Mouse (Mus musculus) v-Abl transformed pro-B cells (cell line): ENCODE data around the gene Olfr1223.
"Not testable (repeated sequence)": the region's sequence is repeated elsewhere in the genome, so short reads cannot be mapped to it uniquely, and the experiment has no call there.

Experiments
- in situ Hi-C, 2 experiments: fragments of 400-800 bp; cut with MboI; formaldehyde crosslinking; loops; one replicate each; pipeline ENCODE4 v1.15.1; 2025; ENCODE audit not compliant: unreplicated experiment in 2 of 2

Gene Olfr1223

DNA sequence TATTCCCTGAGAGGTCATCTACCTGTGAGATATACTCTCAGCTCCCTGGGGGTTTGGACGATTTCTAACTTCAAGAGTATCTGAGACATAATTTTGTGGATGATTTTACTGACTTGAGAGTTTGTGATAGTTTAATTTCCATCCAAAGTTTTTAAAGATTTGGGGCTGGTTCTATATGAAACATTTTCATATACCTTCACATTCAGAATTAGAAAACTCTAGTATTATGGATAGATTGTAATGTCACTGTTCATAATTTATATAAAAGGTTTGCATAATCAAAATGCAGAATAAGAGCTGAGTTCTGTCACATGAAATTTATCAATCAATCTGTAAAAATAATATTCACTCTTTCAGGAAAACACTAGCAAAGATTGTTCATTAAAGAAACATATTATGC is at the start of gene Olfr1223:
Gene Olfr1223 (minus strand): TSS at position 101 of the 400 bp plus-strand sequence.
- in situ Hi-C loops: no loop called here

DNA sequence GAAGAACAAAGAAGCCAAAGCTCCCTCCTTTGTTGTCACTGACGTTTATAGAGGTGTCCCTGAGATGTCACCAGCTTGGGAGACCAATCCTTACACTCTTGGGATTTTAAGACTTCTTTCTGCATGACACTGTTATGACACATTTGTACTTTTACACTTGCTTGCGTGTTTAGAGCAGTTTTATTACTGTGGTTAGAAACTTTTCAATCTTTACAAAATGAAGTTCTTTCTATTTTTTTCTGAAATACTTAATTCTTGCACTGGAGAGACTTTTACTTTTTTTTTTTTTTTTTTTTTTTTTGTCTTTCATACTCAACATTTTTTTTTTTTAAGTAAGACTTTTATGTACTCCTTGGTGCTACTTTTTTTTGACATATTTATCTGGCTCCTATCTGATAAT is 48.6 kb upstream of the Olfr1223 start, which contains the start of gene Olfr1226:
Gene Olfr1226 (minus strand): TSS at position 101 of the 400 bp plus-strand sequence.
- in situ Hi-C loops: no loop called here

DNA sequence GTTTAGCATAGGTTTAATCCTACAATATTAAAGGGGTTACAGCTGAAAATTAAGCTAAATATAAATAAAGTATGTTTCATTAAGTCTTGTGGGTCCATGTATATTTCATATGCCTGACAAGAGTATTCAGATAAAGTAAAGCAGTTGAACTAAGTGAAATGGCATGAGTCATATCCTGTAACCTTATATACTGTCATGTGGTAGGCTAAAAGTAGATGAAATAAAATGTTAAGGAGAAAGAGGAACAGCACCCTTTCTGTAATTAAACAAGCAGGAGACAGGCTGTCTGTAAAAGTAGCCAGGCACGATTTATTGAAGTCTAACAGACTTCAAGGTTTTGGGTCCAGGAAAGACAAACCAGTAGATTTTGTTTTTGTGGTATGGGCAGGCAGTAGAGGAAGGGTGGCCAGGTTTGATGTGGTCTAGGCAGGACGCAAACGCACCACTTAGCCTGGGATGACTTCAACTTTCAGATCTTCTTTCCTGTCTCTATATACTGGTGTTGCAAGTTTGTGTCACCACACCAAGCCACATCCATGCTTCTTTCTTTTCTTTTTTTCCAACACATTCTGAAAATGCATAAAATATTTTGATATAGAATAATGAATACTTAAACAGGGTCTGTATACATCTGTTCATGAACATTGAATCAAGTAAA is 45.1 kb upstream of the Olfr1223 start:
- in situ Hi-C loops: no loop called here

DNA sequence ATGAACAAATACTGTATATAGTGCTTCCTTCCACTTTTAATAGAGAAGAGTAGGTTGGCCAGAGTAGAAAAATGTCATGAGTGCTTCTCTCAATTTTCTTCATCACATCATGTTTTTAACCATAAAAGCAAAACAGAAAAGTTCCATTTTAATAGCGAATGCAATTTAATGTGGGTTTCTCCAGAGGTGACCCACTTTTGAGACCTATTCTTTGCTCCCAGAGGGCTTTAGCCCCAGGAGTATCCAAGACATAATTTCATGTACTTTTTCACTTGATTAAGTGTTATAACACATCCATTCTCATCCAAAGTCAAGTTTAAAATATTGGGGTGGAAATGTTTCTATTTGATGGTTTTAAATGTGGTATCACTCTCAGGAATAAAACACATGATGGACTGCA is 23.2 kb upstream of the Olfr1223 start, which contains the start of gene Olfr1225:
Gene Olfr1225 (minus strand): TSS at position 101 of the 400 bp plus-strand sequence.
- in situ Hi-C loops: no loop called here

DNA sequence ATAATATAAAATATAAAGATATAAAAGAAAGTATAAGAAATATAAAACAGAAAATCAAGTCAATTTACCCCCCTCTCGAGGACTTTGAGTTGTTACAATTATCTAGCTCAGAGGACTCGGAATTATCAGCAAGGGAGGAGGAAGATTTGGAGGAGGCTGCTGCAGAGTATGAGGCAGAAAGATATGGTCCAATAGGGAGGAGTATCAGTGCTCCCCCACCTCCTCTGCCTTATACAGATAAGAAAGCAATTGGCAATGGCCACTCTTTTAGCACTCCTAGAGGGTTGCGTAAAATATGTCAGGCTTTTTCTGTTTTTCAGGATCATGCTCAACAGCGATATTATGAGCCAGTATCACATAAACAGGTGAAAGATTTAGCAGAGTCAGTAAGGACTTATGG is 13.4 kb upstream of the Olfr1223 start:
- in situ Hi-C loops: not testable (repeated sequence)

- in situ Hi-C loops: not testable (repeated sequence)
Observed at GRCm38 (mm10) chr2:89163991-89164390, 12.6 kb upstream of the Olfr1223 start, which contains the start of gene Olfr1224-ps1. TSS of gene Olfr1224-ps1 (minus strand) at chr2:89164091.

GRCm38 (mm10) chr2:89132954-89133353 is 18.4 kb downstream of the Olfr1223 start, which contains the start of gene Olfr1222:
TSS of gene Olfr1222 (minus strand) at chr2:89133054.
- in situ Hi-C loops: no loop called here

GRCm38 (mm10) chr2:89117183-89117582 is 34.2 kb downstream of the Olfr1223 start, which contains the start of gene Olfr1221:
TSS of gene Olfr1221 (minus strand) at chr2:89117283.
- in situ Hi-C loops: no loop called here

- in situ Hi-C loops: no loop called here
Observed at GRCm38 (mm10) chr2:89106735-89107134, 44.6 kb downstream of the Olfr1223 start, which contains the start of gene Olfr1220. TSS of gene Olfr1220 (minus strand) at chr2:89106835.

DNA sequence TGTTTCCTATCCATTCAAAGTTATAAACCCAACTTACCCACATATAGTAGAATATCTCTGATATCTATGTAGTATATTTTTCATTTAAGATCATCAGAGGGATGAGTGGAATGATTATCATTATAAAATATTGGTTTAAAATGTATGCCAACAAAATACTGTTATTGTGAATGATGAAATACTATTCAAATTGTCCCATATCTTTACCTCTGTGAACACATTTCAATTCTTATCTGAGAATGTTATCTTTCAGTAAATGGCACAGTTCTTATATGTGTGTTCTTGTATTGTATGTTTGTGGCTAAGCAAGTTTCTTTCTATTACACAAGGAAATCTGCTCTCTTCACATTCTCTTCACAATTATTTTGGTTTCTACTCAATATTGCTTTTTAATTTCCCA is 45.7 kb downstream of the Olfr1223 start:
- in situ Hi-C loops: no loop called here

- in situ Hi-C loops: no loop called here
Observed at GRCm38 (mm10) chr2:89093848-89094247, 57.5 kb downstream of the Olfr1223 start.
